Mouse (Mus musculus) CH12.LX (cell line): ENCODE results near the gene Zfand6.

Experiments
- CTCF ChIP-seq, 2 experiments: IDR thresholded peaks in 1 of 2; conservative IDR thresholded peaks in 1 of 2; 2 replicates each; pipeline ENCODE4 v1.5.1; 2011 to 2012; ENCODE audit warnings: low read depth in 2 of 2, low read length in 2 of 2, improper control_type of control experiment in 1 of 2, inconsistent platforms in 1 of 2, mild to moderate bottlenecking in 1 of 2, moderate library complexity in 1 of 2
- E2F4 ChIP-seq: IDR thresholded peaks from 2 replicates; pipeline ENCODE4 v1.6.1; 2011; ENCODE audit warnings: low read depth, low read length, improper control_type of control experiment; ENCODE audit not compliant: insufficient replicate concordance
- EP300 ChIP-seq: IDR thresholded peaks from 2 replicates; pipeline ENCODE4 v1.6.1; 2011; ENCODE audit warnings: low read length, improper control_type of control experiment
- ETS1 ChIP-seq: conservative IDR thresholded peaks from 2 replicates; pipeline ENCODE4 v1.6.1; 2012; ENCODE audit warnings: low read depth, mild to moderate bottlenecking, inconsistent platforms, low read length, improper control_type of control experiment, moderate library complexity
- MXI1 ChIP-seq: IDR thresholded peaks from 2 replicates; pipeline ENCODE4 v1.6.1; 2011; ENCODE audit warnings: mild to moderate bottlenecking, low read depth, low read length, improper control_type of control experiment
- NELFE ChIP-seq: IDR thresholded peaks from 2 replicates; pipeline ENCODE4 v1.6.1; 2011; ENCODE audit warnings: low read depth, low read length, improper control_type of control experiment
- POLR2A ChIP-seq: IDR thresholded peaks from 2 replicates; pipeline ENCODE4 v1.6.1; 2011; ENCODE audit warnings: low read depth, mild to moderate bottlenecking, improper control_type of control experiment, low read length
- POLR2AphosphoS2 ChIP-seq: IDR thresholded peaks from 2 replicates; pipeline ENCODE4 v1.6.1; 2011; ENCODE audit warnings: low read depth, low read length, improper control_type of control experiment
- TBP ChIP-seq: conservative IDR thresholded peaks from 2 replicates; pipeline ENCODE4 v1.6.1; 2011; ENCODE audit warnings: low read depth, low read length, improper control_type of control experiment
- USF1 ChIP-seq: IDR thresholded peaks from 2 replicates; pipeline ENCODE4 v1.6.1; 2014; ENCODE audit warnings: low read depth, mild to moderate bottlenecking, inconsistent platforms, low read length, improper control_type of control experiment
- ZC3H11A ChIP-seq: IDR thresholded peaks from 2 replicates; pipeline ENCODE4 v1.6.1; 2012; ENCODE audit warnings: low read depth, mild to moderate bottlenecking, inconsistent platforms, low read length, improper control_type of control experiment
- ZKSCAN1 ChIP-seq: IDR thresholded peaks from 2 replicates; pipeline ENCODE4 v1.6.1; 2012; ENCODE audit warnings: low read depth, inconsistent platforms, low read length, improper control_type of control experiment, borderline replicate concordance
- ZNF384 ChIP-seq: IDR thresholded peaks from 2 replicates; pipeline ENCODE4 v1.6.1; 2012; ENCODE audit warnings: low read depth, low read length, improper control_type of control experiment, inconsistent platforms

DNA sequence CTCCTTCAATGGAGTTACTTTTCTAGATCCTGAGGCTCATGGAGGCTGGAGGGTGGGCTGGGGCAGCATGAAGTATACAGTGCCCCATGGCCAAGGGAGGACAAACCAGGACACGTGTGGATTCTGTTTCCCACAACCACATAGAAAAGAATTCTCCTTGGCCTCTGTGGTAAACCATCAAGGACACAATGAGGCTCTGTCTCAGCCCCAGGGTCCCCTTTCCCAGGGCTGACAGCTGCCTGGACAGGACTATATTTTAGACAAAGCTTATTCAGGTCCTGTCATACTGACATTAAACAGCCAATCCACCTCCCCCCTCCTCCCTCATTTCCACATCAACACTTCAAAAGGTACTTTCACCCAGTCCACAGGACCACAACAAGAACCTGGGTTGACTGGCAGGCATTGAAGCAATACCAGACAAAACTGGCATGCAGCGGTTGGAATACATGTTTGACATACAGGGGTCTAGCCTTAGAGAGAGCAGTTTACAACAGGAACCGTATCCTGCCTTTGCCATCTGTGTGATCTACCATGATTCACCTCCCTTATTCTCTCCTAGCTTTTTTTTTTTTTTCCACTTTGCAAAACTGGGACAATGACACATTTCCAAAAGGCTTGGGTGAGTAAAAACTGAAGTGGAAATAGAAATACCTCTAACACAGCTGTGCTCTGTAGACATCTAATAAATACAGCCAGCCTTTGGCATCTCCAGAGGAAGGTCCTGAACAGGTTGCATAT is 103.2 kb downstream of the Zfand6 start:
- TF ChIP-seq ZNF384 (no peak), CTCF (conservative IDR thresholded peaks at IDR 0.05 in 1 of 2, IDR thresholded peaks at IDR 0.05 in 1 of 2; ENCODE audit: low read depth in 2 of 2, low read length in 2 of 2) (no peak), EP300 (no peak), NELFE (no peak), ETS1 (no peak), ZC3H11A (no peak), MXI1 (no peak), TBP (no peak), POLR2AphosphoS2 (no peak), USF1 (no peak), E2F4 (no peak), ZKSCAN1 (no peak), POLR2A (no peak)
